Mouse (Mus musculus) embryonic stem cell, embryonic (primary cell): Measurements from ENCODE around the gene Zc3h14.

ENCODE experiments used
- CTCF ChIA-PET, 4 experiments: fragments of 300-600 bp in 2 of 4; fragments of 350-600 bp in 2 of 4; sonication (Branson Sonifier 250); formaldehyde crosslinking; loops; one replicate each; lab custom pipeline; 2022; ENCODE audit warnings: inconsistent platforms in 2 of 4; lab: Charles Lee
- POLR2A ChIA-PET, 4 experiments: fragments of 300-600 bp in 2 of 4; fragments of 350-600 bp in 2 of 4; sonication (Branson Sonifier 250); formaldehyde crosslinking; loops; one replicate each; lab custom pipeline; 2022; ENCODE audit warnings: antibody characterized with exemption in 4 of 4, inconsistent platforms in 1 of 4; lab: Charles Lee

The Zc3h14 gene

DNA sequence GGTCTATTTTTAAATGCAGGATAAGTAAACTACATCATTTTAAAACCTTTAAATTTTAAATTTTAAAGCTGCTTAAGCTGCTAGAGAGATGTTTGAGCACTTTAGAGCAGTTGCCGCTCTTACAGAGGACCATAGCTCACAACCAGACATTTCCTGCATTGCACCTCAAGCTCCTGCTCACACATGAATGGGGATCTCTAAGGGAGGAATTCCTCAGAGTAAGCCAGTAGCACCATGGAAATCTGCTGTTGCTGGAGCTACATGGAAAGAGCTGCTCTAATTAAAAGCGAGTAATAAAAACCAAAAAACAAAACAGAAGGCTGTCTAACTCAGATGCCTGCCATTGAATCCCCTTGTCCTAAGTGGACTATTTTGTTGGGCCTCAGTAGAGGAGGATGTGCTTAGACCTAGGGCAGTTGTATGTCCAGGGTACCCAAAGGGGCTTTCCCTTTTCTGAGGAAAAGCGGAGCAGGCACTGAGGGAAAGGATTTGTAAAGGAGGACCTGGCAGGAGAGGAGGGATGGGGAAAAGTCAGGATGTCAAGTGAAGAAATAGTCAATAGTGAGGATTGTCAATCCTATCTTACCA, 49.1 kb downstream of the Zc3h14 start:
- CTCF ChIA-PET: interaction anchor here in 2 of 4 experiments (0.6 to 1.0 kb wide), 2 partner anchors 17 to 820 kb away, joined by 4 to 5 read pairs; no protein-coding TSS in a partner anchor
- POLR2A ChIA-PET: interaction anchor here in 1 of 4 experiments (0.8 to 1.5 kb wide), 2 partner anchors 9 to 21 kb away, joined by 3 to 4 read pairs; no protein-coding TSS in a partner anchor

DNA sequence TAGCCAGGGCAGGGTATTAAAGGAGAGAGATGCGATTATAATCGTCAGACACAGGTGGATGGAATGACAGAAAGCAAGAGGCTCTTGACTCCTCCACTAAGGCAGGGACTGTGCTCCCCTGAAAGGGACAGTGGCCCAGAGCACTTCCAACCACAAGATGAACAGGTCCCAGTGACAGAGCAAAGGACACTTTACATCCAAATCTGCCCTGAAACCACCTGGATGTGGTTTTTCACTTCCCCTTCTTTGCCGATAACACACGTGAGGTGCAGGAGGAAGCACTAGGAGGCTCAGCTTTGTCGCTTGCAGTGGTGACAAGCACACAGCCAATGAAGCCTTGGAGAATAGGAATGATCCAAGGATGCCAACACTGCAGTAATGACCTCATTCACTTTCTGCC, 53.6 kb downstream of the Zc3h14 start:
- POLR2A ChIA-PET: no interaction called here
- CTCF ChIA-PET: no interaction called here

GRCm38 (mm10) chr12:98802245-98802644, 55.5 kb downstream of the Zc3h14 start:
- CTCF ChIA-PET: interaction anchor here in 1 of 4 experiments (0.6 kb wide), 1 partner anchor 294 kb away, joined by 3 read pairs; no protein-coding TSS in a partner anchor

DNA sequence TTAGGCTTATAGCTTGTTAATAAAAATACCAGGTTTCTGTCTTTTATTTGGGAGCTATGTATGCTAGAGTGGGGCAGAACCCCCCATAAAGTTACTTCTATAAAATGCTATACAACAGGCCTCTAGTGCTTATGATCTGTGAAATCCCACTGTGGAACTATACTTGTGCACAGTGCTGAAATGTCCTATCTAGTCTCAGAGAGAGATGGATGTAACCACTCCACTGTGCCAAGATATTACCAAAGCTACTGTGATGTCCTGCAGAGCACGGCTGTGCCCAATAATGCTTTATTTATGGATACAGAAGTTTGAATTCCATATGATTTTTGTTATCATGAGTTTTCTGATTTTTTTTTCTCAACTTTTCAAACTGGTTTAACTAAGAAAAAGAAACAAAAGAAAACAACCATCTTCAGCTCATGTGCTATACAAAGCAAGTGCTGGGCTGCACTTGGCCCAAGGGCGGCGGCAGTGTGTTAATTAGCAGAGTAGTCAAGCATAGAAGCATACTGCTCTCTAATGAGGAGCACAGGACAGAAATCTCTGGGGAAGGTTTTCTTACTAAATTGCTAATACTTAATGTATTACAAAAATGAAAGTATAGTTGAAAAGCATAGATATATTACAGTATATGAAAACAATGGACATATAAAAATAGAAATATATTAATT, 57.4 kb downstream of the Zc3h14 start:
- ChIA-PET CTCF (no interaction called here), POLR2A (interaction anchor here in 2 of 4 experiments (0.6 to 1.6 kb wide), 7 partner anchors 9 to 251 kb away, joined by 3 to 4 read pairs (median 3); no protein-coding TSS in a partner anchor)

More at GRCm38 (mm10) chr12:98802245-98802644, 55.5 kb downstream of the Zc3h14 start:
- POLR2A ChIA-PET: interaction anchor here in 1 of 4 experiments (0.9 kb wide), 1 partner anchor 25 kb away, joined by 4 read pairs; no protein-coding TSS in a partner anchor

DNA sequence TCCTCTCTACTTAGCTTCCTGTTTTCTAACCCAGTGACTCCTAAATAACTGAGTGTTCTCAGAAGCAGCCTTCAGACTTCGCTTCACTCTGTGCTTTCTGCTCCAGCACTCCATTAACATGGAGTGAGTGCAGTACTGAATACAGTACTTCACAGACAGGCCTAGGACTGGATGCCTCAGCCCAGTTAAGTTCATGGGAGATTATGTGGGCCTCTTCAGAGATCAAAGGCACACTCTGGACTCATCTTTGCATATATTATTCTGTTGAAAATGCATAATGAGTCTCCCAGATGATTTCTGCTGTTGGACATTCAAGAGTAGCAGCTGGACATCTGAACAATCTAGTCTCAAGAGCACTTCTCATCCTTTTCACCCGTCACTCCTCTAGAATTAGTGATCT, 74.0 kb downstream of the Zc3h14 start:
- POLR2A ChIA-PET: interaction anchor here in 1 of 4 experiments (1.3 kb wide), 1 partner anchor 16 kb away, joined by 4 read pairs; no protein-coding TSS in a partner anchor
- CTCF ChIA-PET: interaction anchor here in 1 of 4 experiments (0.6 to 1.1 kb wide), 2 partner anchors 46 to 59 kb away, joined by 3 to 4 read pairs; no protein-coding TSS in a partner anchor

DNA sequence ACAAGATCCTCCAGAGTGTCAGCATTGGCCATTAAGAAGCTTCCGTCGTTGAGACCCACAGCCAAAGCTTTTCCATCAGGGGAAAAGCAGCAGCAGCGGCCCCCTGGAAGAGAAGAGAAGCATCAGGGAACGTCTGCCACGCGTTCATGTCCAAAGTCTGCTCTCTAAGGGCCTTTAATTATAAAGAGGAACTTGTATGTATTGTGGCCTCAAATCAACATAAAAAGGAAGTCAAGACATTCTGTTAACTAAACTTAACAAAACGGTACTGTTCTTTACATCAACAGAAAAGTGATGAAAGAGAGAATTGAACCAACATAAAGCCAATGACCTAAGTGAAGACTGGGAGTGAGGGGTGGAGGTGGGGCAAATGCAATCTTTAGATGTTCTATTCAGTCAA, 84.4 kb downstream of the Zc3h14 start:
- ChIA-PET CTCF (no interaction called here), POLR2A (interaction anchor here in 1 of 4 experiments (1.3 kb wide), 1 partner anchor 96 kb away, joined by 4 read pairs; no protein-coding TSS in a partner anchor)

- ChIA-PET CTCF (no interaction called here), POLR2A (interaction anchor here in 1 of 4 experiments (0.6 kb wide), 1 partner anchor 50 kb away, joined by 3 read pairs; no protein-coding TSS in a partner anchor)
These were observed 86.3 kb downstream of the Zc3h14 start for GRCm38 (mm10) chr12:98832929-98833598.

DNA sequence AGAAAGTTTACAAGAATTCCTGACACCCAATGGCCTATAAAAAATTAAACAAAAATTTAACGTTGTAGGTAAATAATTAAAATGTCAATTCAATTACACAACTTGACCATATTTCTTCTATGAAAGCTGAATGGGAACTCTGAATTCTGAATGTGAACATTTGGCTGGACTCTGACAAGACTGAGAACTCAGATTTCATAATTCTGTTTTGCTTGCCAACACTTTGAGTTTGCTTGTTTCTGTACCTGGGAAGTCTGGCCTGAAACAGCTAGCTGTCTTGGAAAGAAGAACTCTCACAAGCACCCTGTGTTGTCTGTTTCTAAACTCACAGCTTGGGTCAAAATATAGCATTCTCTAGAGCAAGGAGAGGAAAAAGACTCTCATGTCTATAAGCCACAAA, 87.1 kb downstream of the Zc3h14 start:
- CTCF ChIA-PET: no interaction called here
- POLR2A ChIA-PET: no interaction called here

DNA sequence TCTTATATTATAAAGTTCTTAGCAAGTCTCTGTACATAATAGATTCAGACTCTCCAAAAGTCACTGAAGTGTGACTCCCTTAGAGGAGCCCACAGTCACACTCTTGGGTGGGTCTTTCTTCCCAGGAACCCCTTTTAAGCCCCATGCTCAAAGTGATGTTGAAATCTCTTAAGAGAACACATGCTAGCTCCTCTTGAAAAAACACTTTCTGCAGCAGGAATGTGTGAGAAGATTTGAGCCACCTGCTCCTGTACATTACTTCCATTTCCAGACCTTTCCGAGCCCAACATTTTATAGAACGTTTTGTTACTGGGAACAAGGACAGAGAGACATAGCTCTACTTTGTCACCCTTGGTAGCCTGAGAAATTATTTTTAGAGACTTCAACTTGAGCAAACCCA, 88.1 kb downstream of the Zc3h14 start:
- CTCF ChIA-PET: interaction anchor here in 1 of 4 experiments (0.6 kb wide), 1 partner anchor 47 kb away, joined by 5 read pairs; no protein-coding TSS in a partner anchor
- POLR2A ChIA-PET: no interaction called here

DNA sequence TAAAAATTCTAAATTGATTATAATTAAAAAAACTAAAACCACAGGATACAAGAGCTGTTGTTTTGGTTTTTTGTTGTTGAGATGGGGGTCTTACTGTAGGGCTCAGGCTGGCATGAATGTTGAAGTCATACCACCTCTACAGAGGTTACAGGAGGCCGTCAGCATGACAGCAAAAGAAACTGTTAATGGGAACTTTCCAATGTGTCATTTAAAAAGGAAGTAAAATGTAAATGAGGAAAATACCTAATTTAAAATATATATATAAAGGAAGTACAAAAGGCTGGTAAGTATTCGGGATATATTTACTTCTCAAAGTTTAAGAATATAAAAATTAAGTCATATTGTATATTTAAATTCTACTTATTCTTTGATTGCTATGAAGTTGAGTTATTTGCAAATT, 88.7 kb downstream of the Zc3h14 start:
- POLR2A ChIA-PET: no interaction called here
- CTCF ChIA-PET: interaction anchor here in 1 of 4 experiments (0.6 kb wide), 1 partner anchor 48 kb away, joined by 5 read pairs; no protein-coding TSS in a partner anchor
